8 mouse cellular contexts compared by ENCODE assay signal in the genomic region with DNA sequence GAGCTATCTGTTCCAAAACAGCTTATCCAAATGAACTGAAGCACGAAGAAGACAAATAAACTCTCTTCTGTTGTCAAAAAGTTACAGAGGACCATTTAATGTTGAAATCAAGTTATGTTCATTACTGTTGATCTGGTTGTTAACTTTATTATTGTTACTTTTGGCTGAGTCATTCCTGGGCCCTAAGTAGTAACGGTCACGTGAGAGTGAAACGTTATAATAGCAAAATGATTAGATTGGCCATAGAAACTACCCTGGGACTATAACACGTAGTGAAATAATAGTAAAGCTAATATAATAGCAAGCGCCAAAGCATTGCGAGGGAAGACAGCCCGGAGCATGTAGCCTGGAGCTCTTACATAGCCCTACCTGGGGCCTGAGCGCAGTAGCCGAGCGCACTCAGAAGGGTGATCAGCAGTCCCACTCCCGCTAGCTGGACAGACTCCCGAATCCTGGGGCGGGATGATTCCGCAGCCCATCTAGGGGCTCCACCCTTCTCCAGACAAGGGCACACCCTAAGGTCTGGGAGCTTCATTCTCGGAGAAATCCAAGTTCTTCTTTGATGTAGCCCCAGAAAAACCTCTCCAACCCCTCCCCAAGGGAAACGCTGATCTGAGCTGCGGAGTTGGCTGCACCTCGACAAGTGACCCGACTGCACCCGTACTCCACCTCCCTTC. TPM values are rescaled to one million over a fixed set of nuclear protein-coding genes. Genes with fewer than 3 reads are reported as not detected.
DNase-seq lines count a peak whose midpoint lies in the region; ATAC-seq and TF ChIP-seq lines count a peak whose summit lies in the region.

A gene (minus strand): TSS at position 630 of the 677 bp plus-strand sequence.

- H3K27me3 ChIP-seq in hindbrain, embryonic 14.5 days (ENCODE audit: control insufficient read depth, insufficient read depth, low read length): no peaks in the 10 kb centered on the region
- H3K27me3 ChIP-seq in limb, embryonic 14.5 days (ENCODE audit: control insufficient read depth, insufficient read depth, low read length): no peaks in the 10 kb centered on the region
- H3K27me3 ChIP-seq in midbrain, embryonic 15.5 days (replicated peaks): peaks cover 7% of the 10 kb centered on the region; the same call in 1 of the 2 replicates

- H3K4me1 ChIP-seq in hindbrain, embryonic 14.5 days (replicated peaks; ENCODE audit: control insufficient read depth, insufficient read depth, low read length): peaks cover 5% of the 10 kb centered on the region
- H3K4me1 ChIP-seq in limb, embryonic 14.5 days (ENCODE audit: control insufficient read depth, insufficient read depth, low read length): peaks cover 5% of the 10 kb centered on the region; the same call in 1 of the 2 replicates
- H3K4me1 ChIP-seq in midbrain, embryonic 15.5 days: peaks cover 17% of the 10 kb centered on the region

- no peaks in the 10 kb centered on the region for H3K36me3 ChIP-seq in hindbrain, embryonic 14.5 days (replicated peaks; ENCODE audit: control insufficient read depth, insufficient read depth)
- H3K36me3 ChIP-seq in limb, embryonic 14.5 days (ENCODE audit: control insufficient read depth, insufficient read depth, low read length): no peaks in the 10 kb centered on the region
- no peaks in the 10 kb centered on the region for H3K36me3 ChIP-seq in midbrain, embryonic 15.5 days (replicated peaks)

- WGBS in hindbrain, embryonic 14.5 days: 9% methylated on average over 21 of the region's 21 CpGs
- 9% methylated on average over 16 of the region's 21 CpGs for WGBS in limb, embryonic 14.5 days
- WGBS in midbrain, embryonic 15.5 days: 8% methylated on average over 21 of the region's 21 CpGs

- H3K27ac ChIP-seq in hindbrain, embryonic 14.5 days: no peak within 1 kb of the TSS
- peak within 1 kb of the TSS; percentile 78 for H3K27ac ChIP-seq in limb, embryonic 14.5 days (replicated peaks; ENCODE audit: low read depth, low read length)
- 0 out of 2 replicates have a peak within 1 kb of the TSS, but pooled peaks have one; percentile 50 for H3K27ac ChIP-seq in midbrain, embryonic 15.5 days

- H3K4me3 ChIP-seq in hindbrain, embryonic 14.5 days (replicated peaks; ENCODE audit: low read length): peak within 1 kb of the TSS; percentile 44
- peak within 1 kb of the TSS; percentile 41 for H3K4me3 ChIP-seq in limb, embryonic 14.5 days (replicated peaks; ENCODE audit: low read length)
- peak within 1 kb of the TSS; percentile 50 for H3K4me3 ChIP-seq in midbrain, embryonic 15.5 days

- ATAC-seq in hindbrain, embryonic 14.5 days (ENCODE audit: low FRiP score): peak; percentile 40; the same call in 1 of the 2 replicates
- ATAC-seq in limb, embryonic 14.5 days (ENCODE audit: low FRiP score, low read depth): peak; percentile 58
- peak; percentile 74 for ATAC-seq in midbrain, embryonic 15.5 days (replicated peaks)

- TF ChIP-seq POLR2A in limb, embryonic 14.5 days (IDR thresholded peaks at IDR 0.05; ENCODE audit: borderline replicate concordance, extremely low read depth, insufficient read depth, insufficient read length): peak; percentile 27; the same call in 1 of the 2 replicates

- DNase-seq in frontal cortex, adult 2 months (ENCODE audit: extremely low spot score in 1 of 2, low spot score in 1 of 2): no peak
- no peak for DNase-seq in frontal cortex, postnatal 25 days (ENCODE audit: low spot score in 2 of 2)
- peak; percentile 49 to 57 for DNase-seq in adrenal gland, postnatal 36 days
- peak; percentile 55 for DNase-seq in gastrocnemius, postnatal 10 days
- DNase-seq in hindbrain, embryonic 14.5 days (ENCODE audit: low spot score): no peak
- peak; percentile 46 for DNase-seq in limb, embryonic 14.5 days (ENCODE audit: low spot score)
- DNase-seq in embryo, embryonic 10.5 days (ENCODE audit: low spot score): no peak

- peak within 1 kb of the TSS; percentile 87 for H3K4me2 ChIP-seq in hindbrain, embryonic 14.5 days (replicated peaks)
- peak within 1 kb of the TSS; percentile 61 for H3K4me2 ChIP-seq in limb, embryonic 14.5 days (replicated peaks; ENCODE audit: low read depth, low read length, severe bottlenecking)
- H3K4me2 ChIP-seq in midbrain, embryonic 15.5 days: peak within 1 kb of the TSS; percentile 87

- H3K9me3 ChIP-seq in hindbrain, embryonic 14.5 days (ENCODE audit: control insufficient read depth, low read length): no peaks in the 10 kb centered on the region
- no peaks in the 10 kb centered on the region for H3K9me3 ChIP-seq in limb, embryonic 14.5 days (ENCODE audit: control insufficient read depth, low read length)
- H3K9me3 ChIP-seq in midbrain, embryonic 15.5 days: no peaks in the 10 kb centered on the region

- peak within 1 kb of the TSS; percentile 56 for H3K9ac ChIP-seq in hindbrain, embryonic 14.5 days
- H3K9ac ChIP-seq in limb, embryonic 14.5 days (ENCODE audit: low read depth, low read length, severe bottlenecking): peak within 1 kb of the TSS; percentile 58
- peak within 1 kb of the TSS; percentile 44 for H3K9ac ChIP-seq in midbrain, embryonic 15.5 days

RNA-seq across cellular contexts. Expression of the gene that starts here (rescaled TPM):
- polyA plus RNA-seq in frontal cortex, adult 2 months (2012; rRNA removed): 35.6 and 44.0 TPM in 2 replicates
- total RNA-seq in adrenal gland, postnatal 36 days (2021): 10 to 100 TPM; 28.4 to 37.7 TPM
- 10 to 100 TPM; 20.5 to 24.9 TPM for total RNA-seq in gastrocnemius, postnatal 10 days (2021)
- polyA plus RNA-seq in hindbrain, embryonic 14.5 days (2014; fragmentation: Nextera tagmentation; extraction: Ambion mirVana): 46.8 and 59.1 TPM in 2 replicates
- polyA plus RNA-seq in limb, embryonic 14.5 days (2012; rRNA removed): 20.2 and 32.3 TPM in 2 replicates
- 40.6 and 45.3 TPM in 2 replicates for polyA plus RNA-seq in limb, embryonic 14.5 days (2014; fragmentation: Nextera tagmentation; extraction: Ambion mirVana)
- 47.4 and 49.2 TPM in 2 replicates for polyA plus RNA-seq in midbrain, embryonic 15.5 days (2015; fragmentation: Nextera tagmentation; extraction: Ambion mirVana)

Comparison
In these comparisons a context has a peak if more than half of its experiments do, and no peak if none do; other contexts are left out.
1. DNase-seq: peak in adrenal gland, postnatal 36 days (2 of 2), gastrocnemius, postnatal 10 days (single experiment) and limb, embryonic 14.5 days (single experiment); none in frontal cortex, adult 2 months (0 of 2), frontal cortex, postnatal 25 days (0 of 2), hindbrain, embryonic 14.5 days (single experiment) and embryo, embryonic 10.5 days (single experiment).
2. Peak in every context shown above with its lines, with median percentiles within 50 percentile points of each other: ATAC-seq, H3K4me2 ChIP-seq, H3K4me3 ChIP-seq and H3K9ac ChIP-seq.